In genomic region chr3:85024237-85024636, GRCm38 (mm10) we compare ENCODE assay signal across 24 mouse cellular contexts.
DNase-seq lines count a peak whose midpoint lies in the region; ATAC-seq and TF ChIP-seq lines count a peak whose summit lies in the region.
"Had no signal": no experiment of that assay in that cellular context is flagged by ENCODE, and none has a peak within 500 bp of the region (broad histone marks: within the 10 kb centered on the region; RNA-seq: fewer than 3 reads in every experiment).

No protein-coding gene starts in this region.

- no peak for TF ChIP-seq POLR2A in cortical plate, adult 2 months (IDR thresholded peaks at IDR 0.05; ENCODE audit: extremely low read depth, insufficient read depth, low read length)

- H3K36me3 ChIP-seq in heart, embryonic 11.5 days (ENCODE audit: control insufficient read depth, insufficient read depth, low read length): no peaks in the 10 kb centered on the region
- H3K36me3 ChIP-seq in kidney, embryonic 16.5 days (ENCODE audit: insufficient read depth, low read length): no peaks in the 10 kb centered on the region
- H3K36me3 ChIP-seq in midbrain, embryonic 10.5 days: no peaks in the 10 kb centered on the region
- H3K36me3 ChIP-seq in midbrain, embryonic 14.5 days (ENCODE audit: control insufficient read depth, insufficient read depth, low read length): no peaks in the 10 kb centered on the region
- H3K36me3 ChIP-seq: embryonic facial prominence, embryonic 15.5 days; forebrain, embryonic 10.5 days; heart, embryonic 10.5 days; heart, embryonic 15.5 days had no signal

- DNase-seq in heart, adult 11 months: peak; percentile 70
- DNase-seq in kidney, postnatal 36 days: no peak
- no peak for DNase-seq in midbrain, embryonic 10.5 days (ENCODE audit: low spot score)
- no peak for DNase-seq in midbrain, embryonic 14.5 days
- no peak for DNase-seq in MN1 (ENCODE audit: low spot score)
- DNase-seq: adrenal gland, postnatal 14 days; B cell, adult 2 months; cerebellum, adult 2 months; cerebellum, postnatal 10 days; embryo, embryonic 11 days; gastrocnemius, postnatal 36 days; heart, adult 18-20 months; heart, postnatal 14 days had no signal

- no peak overlapping the region for H3K4me2 ChIP-seq in heart, embryonic 11.5 days
- H3K4me2 ChIP-seq in kidney, embryonic 16.5 days (replicated peaks; ENCODE audit: low read depth, low read length): no peak overlapping the region
- H3K4me2 ChIP-seq in midbrain, embryonic 14.5 days (ENCODE audit: low read length): no peak overlapping the region
- H3K4me2 ChIP-seq: embryonic facial prominence, embryonic 15.5 days; heart, embryonic 15.5 days had no signal

- H3K4me3 ChIP-seq in heart, embryonic 11.5 days (ENCODE audit: low read depth, low read length): no peak overlapping the region
- H3K4me3 ChIP-seq in kidney, embryonic 16.5 days (ENCODE audit: low read length): no peak overlapping the region
- no peak overlapping the region for H3K4me3 ChIP-seq in midbrain, embryonic 10.5 days
- no peak overlapping the region for H3K4me3 ChIP-seq in midbrain, embryonic 14.5 days (replicated peaks; ENCODE audit: low read depth, low read length)
- H3K4me3 ChIP-seq in cortical plate, adult 2 months (ENCODE audit: insufficient read depth, low read length): no peak overlapping the region
- H3K4me3 ChIP-seq: embryonic facial prominence, embryonic 15.5 days; erythroblast, embryonic 14.5 days; forebrain, embryonic 10.5 days; heart, embryonic 10.5 days; heart, embryonic 15.5 days had no signal

- WGBS in heart, embryonic 11.5 days (ENCODE audit: insufficient replicate concordance): 59% methylated on average over 2 of the region's 2 CpGs
- WGBS in kidney, embryonic 16.5 days: 73% methylated on average over 2 of the region's 2 CpGs
- 70% methylated on average over 2 of the region's 2 CpGs for WGBS in midbrain, embryonic 10.5 days
- 76% methylated on average over 2 of the region's 2 CpGs for WGBS in midbrain, embryonic 14.5 days

- ATAC-seq in heart, embryonic 11.5 days (replicated peaks; ENCODE audit: insufficient number of reproducible peaks, low FRiP score, low TSS enrichment): no peak
- ATAC-seq in kidney, embryonic 16.5 days (ENCODE audit: low FRiP score, low TSS enrichment): no peak
- no peak for ATAC-seq in midbrain, embryonic 14.5 days (ENCODE audit: low FRiP score, low TSS enrichment)
- ATAC-seq: activated CD4-positive, CD25-positive, alpha-beta regulatory T cell, adult 4 months; CD4-positive, CD25-positive, alpha-beta regulatory T cell, adult 4 months had no signal

- H3K27me3 ChIP-seq in heart, embryonic 11.5 days (ENCODE audit: control insufficient read depth, insufficient read depth, low read length): no peaks in the 10 kb centered on the region
- H3K27me3 ChIP-seq in kidney, embryonic 16.5 days (ENCODE audit: insufficient read depth, low read length): no peaks in the 10 kb centered on the region
- no peaks in the 10 kb centered on the region for H3K27me3 ChIP-seq in midbrain, embryonic 10.5 days (ENCODE audit: low read depth, poor library complexity, severe bottlenecking)
- no peaks in the 10 kb centered on the region for H3K27me3 ChIP-seq in midbrain, embryonic 14.5 days (ENCODE audit: control insufficient read depth, insufficient read depth, low read length)
- H3K27me3 ChIP-seq: embryonic facial prominence, embryonic 15.5 days; heart, embryonic 15.5 days; Patski had no signal

- no peaks in the 10 kb centered on the region for H3K4me1 ChIP-seq in heart, embryonic 11.5 days (ENCODE audit: control insufficient read depth, insufficient read depth, low read length)
- no peaks in the 10 kb centered on the region for H3K4me1 ChIP-seq in kidney, embryonic 16.5 days (ENCODE audit: insufficient read depth, low read length)
- peaks cover 9% of the 10 kb centered on the region; the same call in 1 of the 2 replicates for H3K4me1 ChIP-seq in midbrain, embryonic 10.5 days
- peaks cover 6% of the 10 kb centered on the region; the same call in 1 of the 2 replicates for H3K4me1 ChIP-seq in midbrain, embryonic 14.5 days (ENCODE audit: control insufficient read depth, insufficient read depth, low read length)
- peaks cover 7% of the 10 kb centered on the region; the same call in 1 of the 2 replicates for H3K4me1 ChIP-seq in cortical plate, adult 2 months (ENCODE audit: control insufficient read depth, insufficient read depth, low read length)
- H3K4me1 ChIP-seq: embryonic facial prominence, embryonic 15.5 days; heart, embryonic 10.5 days; heart, embryonic 15.5 days had no signal

- TF ChIP-seq CTCF in cortical plate, adult 2 months (IDR thresholded peaks at IDR 0.05; ENCODE audit: extremely low read depth, insufficient read depth, low read length): no peak

- H3K9me3 ChIP-seq in heart, embryonic 11.5 days (replicated peaks; ENCODE audit: control insufficient read depth, low read length): no peaks in the 10 kb centered on the region
- H3K9me3 ChIP-seq in kidney, embryonic 16.5 days (ENCODE audit: low read length): no peaks in the 10 kb centered on the region
- no peaks in the 10 kb centered on the region for H3K9me3 ChIP-seq in midbrain, embryonic 10.5 days (replicated peaks)
- no peaks in the 10 kb centered on the region for H3K9me3 ChIP-seq in midbrain, embryonic 14.5 days (ENCODE audit: control insufficient read depth, low read length)
- H3K9me3 ChIP-seq: embryonic facial prominence, embryonic 15.5 days; forebrain, embryonic 10.5 days; heart, embryonic 10.5 days; heart, embryonic 15.5 days had no signal

- no peak overlapping the region for H3K9ac ChIP-seq in heart, embryonic 11.5 days (ENCODE audit: low read depth, low read length)
- no peak overlapping the region for H3K9ac ChIP-seq in kidney, embryonic 16.5 days (replicated peaks; ENCODE audit: low read length)
- H3K9ac ChIP-seq in midbrain, embryonic 14.5 days (replicated peaks; ENCODE audit: low read length): no peak overlapping the region
- H3K9ac ChIP-seq: embryonic facial prominence, embryonic 15.5 days; heart, embryonic 15.5 days had no signal

- H3K27ac ChIP-seq in heart, embryonic 11.5 days (ENCODE audit: low read depth, low read length): no peak overlapping the region
- H3K27ac ChIP-seq in kidney, embryonic 16.5 days (ENCODE audit: low read length): peak overlapping the region; percentile 40; the same call in 1 of the 2 replicates
- H3K27ac ChIP-seq in midbrain, embryonic 10.5 days (replicated peaks): 0 out of 2 replicates have a peak overlapping the region, but pooled peaks have one; percentile 0
- no peak overlapping the region for H3K27ac ChIP-seq in midbrain, embryonic 14.5 days (replicated peaks; ENCODE audit: low read depth, low read length)
- peak overlapping the region; percentile 77 for H3K27ac ChIP-seq in cortical plate, adult 2 months (ENCODE audit: insufficient read depth, low read length)
- H3K27ac ChIP-seq: embryonic facial prominence, embryonic 15.5 days; forebrain, embryonic 10.5 days; heart, embryonic 10.5 days; heart, embryonic 15.5 days had no signal

Comparison
In these comparisons a context has a peak if more than half of its experiments do, and no peak if none do; other contexts are left out.
1. H3K27ac ChIP-seq: peak in kidney, embryonic 16.5 days (single experiment), midbrain, embryonic 10.5 days (single experiment) and cortical plate, adult 2 months (single experiment); none in heart, embryonic 11.5 days (single experiment) and midbrain, embryonic 14.5 days (single experiment).